Mouse (Mus musculus) limb, embryonic 10.5 days (tissue): ENCODE measurements at regions not wholly inside any gene's neighbourhood (a gene's known extent, or its start where the extent isn't known, plus 50 kb on each side); places are given as distances from the start of the nearest gene placed in this dataset.

Experiments
- DNase-seq: peaks from one replicate; pipeline ENCODE4 v3.0.0-alpha.2; 2017; ENCODE audit warnings: low spot score
- H3K27ac ChIP-seq: fragments of 300-500 bp; sonication (generic); 2 replicates; pipeline ENCODE4 v1.5.1; 2016; ENCODE audit warnings: mild to moderate bottlenecking
- H3K27me3 ChIP-seq: fragments of 300-500 bp; sonication (generic); 2 replicates; pipeline ENCODE4 v1.6.1; 2016; ENCODE audit warnings: low read depth, mild to moderate bottlenecking; ENCODE audit not compliant: poor library complexity, severe bottlenecking
- H3K36me3 ChIP-seq: fragments of 300-500 bp; sonication (generic); 2 replicates; pipeline ENCODE4 v1.6.1; 2016; ENCODE audit warnings: mild to moderate bottlenecking, moderate library complexity
- H3K4me1 ChIP-seq: fragments of 300-500 bp; sonication (generic); 2 replicates; pipeline ENCODE4 v1.6.1; 2016
- H3K4me3 ChIP-seq: fragments of 300-500 bp; sonication (generic); 2 replicates; pipeline ENCODE4 v1.5.1; 2016; ENCODE audit warnings: mild to moderate bottlenecking, moderate library complexity
- H3K9me3 ChIP-seq: fragments of 300-500 bp; sonication (generic); replicated peaks from 2 replicates; pipeline ENCODE4 v1.6.1; 2016; ENCODE audit warnings: mild to moderate bottlenecking
- WGBS: fragments of 180-500 bp; shearing (Covaris S2); methylation state at CpG from one replicate; pipeline ENCODE4 v1.1.7; 2016; 5-methylcytosine and 5-hydroxymethylcytosine counted together

DNA sequence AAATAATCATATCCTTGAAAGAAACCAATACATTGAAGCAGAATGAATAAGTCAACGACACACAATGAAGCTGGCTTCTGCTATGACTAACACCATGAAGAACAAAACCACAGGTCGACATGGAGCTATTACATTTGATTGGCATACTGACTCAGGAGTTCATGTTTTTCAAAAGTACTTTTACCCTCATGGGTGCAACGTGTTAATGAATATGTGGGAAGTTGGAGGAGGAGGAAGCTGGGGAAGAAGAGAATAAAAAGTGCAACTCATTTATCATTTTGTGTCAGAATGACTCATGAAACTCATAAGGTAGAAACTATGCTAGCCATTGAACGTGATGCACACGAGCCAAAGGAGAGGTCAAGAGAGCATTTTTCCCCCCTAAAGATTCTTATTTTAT is 91.3 kb downstream of the Spry2 start:
- WGBS = 83% methylated on average over 5 of the region's 5 CpGs
- no peaks in the 10 kb centered on the region for H3K9me3 ChIP-seq
- no peaks in the 10 kb centered on the region for H3K36me3 ChIP-seq
- H3K4me1 ChIP-seq = peaks cover 19% of the 10 kb centered on the region
- DNase-seq = no peak
- H3K4me3 ChIP-seq = no peak overlapping the region
- no peaks in the 10 kb centered on the region for H3K27me3 ChIP-seq
- H3K27ac ChIP-seq = no peak overlapping the region

DNA sequence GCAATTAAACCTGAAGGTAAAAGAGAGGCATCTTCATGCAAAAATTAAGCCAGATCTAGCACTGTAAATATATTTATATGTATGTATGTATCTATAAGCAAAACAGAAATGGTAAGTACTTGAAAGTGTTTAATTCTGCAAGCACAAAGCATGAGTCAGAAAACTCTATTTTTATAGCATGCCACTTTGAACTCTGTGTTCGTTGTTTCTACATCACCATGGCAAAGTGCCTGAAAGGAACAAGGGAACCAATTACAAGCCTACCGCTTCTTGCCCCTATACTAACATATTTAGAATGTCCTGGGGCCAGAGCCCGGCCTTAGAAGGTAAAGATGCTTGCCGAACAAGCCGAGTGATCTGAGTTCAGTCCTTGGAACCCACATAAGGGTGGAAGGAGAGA is 91.9 kb downstream of the Spry2 start:
- DNase-seq = no peak
- no peaks in the 10 kb centered on the region for H3K36me3 ChIP-seq
- WGBS = 89% methylated on average over 5 of the region's 5 CpGs
- H3K4me3 ChIP-seq = no peak overlapping the region
- peaks cover 25% of the 10 kb centered on the region for H3K4me1 ChIP-seq
- H3K9me3 ChIP-seq = no peaks in the 10 kb centered on the region
- no peaks in the 10 kb centered on the region for H3K27me3 ChIP-seq
- H3K27ac ChIP-seq = no peak overlapping the region

DNA sequence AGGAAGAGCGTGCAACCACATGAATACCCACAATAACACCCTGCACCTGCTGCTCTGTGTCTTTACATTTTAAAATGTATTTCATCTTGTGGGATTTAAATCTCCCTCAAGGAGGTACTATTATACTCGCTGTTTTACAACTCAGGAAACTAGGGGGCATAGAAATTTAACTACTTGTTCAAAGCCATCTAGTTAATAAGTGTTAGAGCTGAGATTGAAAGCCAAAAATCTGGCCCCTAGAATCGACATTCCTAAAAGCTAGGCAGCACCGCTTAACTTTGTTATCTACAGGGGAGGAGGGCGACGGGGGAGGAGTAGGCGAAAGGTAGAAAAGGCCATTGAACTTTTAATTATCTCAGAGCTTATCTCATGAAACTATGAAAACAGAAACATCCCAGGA is 93.3 kb downstream of the Spry2 start:
- no peak overlapping the region; the same call in 1 of the 2 replicates for H3K27ac ChIP-seq
- H3K36me3 ChIP-seq = no peaks in the 10 kb centered on the region
- no peak overlapping the region for H3K4me3 ChIP-seq
- no peaks in the 10 kb centered on the region for H3K9me3 ChIP-seq
- WGBS = 47% methylated on average over 7 of the region's 7 CpGs
- no peaks in the 10 kb centered on the region for H3K27me3 ChIP-seq
- H3K4me1 ChIP-seq = peaks cover 36% of the 10 kb centered on the region
- DNase-seq = no peak

DNA sequence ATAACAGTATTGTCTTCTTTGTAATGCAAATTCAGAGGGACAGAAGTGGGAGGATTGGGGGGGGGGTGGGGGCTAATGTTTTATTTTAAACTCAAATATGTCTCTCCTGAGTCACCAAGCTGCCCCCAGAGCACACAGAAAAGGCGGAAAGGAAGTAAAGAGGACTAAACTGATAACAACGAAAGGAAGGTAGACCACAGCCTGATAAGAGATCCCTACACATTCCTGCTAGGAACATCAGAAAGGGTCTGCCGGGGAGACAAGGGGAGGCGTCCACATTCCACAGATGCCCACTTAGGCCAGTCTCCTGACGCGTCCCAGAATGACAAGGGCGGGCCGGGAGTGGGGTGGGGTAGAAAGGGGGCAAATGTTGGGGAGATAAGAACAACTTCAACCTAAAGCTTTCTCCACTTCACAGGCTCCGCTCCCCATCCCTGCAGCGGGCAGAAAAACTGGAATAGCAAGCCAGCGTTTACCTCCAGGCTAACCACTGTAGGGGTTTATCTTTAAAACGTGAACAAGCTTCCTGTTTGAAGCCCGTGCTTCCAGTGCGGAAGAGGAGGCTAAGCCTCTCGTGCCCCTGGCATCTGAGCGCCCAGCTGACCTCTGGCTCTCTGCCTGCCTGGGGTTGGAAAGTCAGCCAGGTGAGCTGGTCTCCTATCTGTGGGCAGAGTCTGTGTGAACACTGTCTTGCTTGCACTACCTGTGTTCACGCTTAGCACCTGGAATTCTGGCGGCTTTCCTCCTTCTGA is 93.9 kb downstream of the Spry2 start:
- no peaks in the 10 kb centered on the region for H3K36me3 ChIP-seq
- peak; percentile 38 for DNase-seq
- H3K4me1 ChIP-seq = peaks cover 41% of the 10 kb centered on the region
- 17% methylated on average over 18 of the region's 18 CpGs for WGBS
- H3K4me3 ChIP-seq = peak overlapping the region; percentile 21; the same call in 1 of the 2 replicates
- no peaks in the 10 kb centered on the region for H3K27me3 ChIP-seq
- no peaks in the 10 kb centered on the region for H3K9me3 ChIP-seq
- peak overlapping the region; percentile 62; the same call in 1 of the 2 replicates for H3K27ac ChIP-seq

DNA sequence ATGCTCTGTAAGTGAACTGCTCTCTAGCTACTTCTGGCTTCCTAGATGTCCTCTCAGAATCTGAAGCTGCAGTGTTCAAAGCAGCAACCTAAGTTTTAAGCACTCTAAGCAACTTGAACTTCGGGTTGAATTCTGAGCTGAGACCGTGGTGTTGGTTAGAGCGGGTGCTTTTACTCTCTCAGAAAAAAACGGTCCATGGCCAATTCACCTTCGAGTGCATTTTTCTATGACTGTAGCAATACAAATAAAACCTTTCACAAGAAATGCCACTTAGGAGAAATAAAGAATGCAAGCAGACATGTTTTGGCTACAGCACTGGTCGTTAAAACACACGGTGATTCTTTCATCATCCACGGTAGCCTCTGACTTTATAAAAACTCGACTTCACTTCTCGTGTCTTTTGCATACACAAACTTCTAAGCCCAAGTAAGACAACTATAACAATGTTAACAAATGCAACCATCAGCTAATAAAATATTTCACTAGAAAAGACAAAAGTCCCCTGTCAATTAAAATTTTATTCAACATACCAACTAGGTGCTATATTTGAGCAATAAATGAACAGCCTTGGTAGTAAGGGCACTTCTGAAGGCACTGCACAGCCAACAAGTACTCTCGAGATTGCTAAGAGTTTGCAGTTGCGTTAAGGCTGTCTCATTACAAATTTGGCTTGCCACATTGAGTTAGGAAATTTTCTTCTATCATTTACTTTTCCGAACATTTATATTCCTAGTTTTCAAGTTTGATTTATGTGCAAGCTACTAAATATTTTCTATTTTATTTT is 96.3 kb downstream of the Spry2 start:
- Histone ChIP-seq H3K27ac (peak overlapping the region; percentile 69), H3K27me3 (no peaks in the 10 kb centered on the region), H3K9me3 (no peaks in the 10 kb centered on the region), H3K36me3 (no peaks in the 10 kb centered on the region), H3K4me3 (no peak overlapping the region), H3K4me1 (peaks cover 41% of the 10 kb centered on the region)
- 75% methylated on average over 13 of the region's 13 CpGs for WGBS
- DNase-seq = no peak

DNA sequence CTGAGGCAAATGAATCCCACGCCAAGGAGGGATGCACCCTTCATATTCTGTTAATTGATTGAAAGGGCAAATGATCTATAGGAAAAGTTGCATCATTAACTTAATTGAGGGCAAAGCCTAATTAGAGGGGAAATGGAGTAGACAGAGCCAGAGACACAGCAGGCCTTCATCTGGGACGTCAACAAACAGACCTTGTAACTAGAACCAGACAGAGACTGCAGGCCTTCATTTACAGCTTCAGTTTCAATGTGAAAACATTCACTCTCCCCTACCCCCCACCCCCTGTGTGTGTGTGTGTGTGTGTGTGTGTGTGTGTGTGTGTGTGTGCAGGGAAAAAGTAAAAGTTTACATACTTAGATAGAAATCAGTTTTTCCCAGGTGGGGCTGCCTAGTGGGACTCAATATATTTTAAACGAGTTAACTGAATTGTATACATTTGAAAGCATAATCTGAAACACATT is 97.2 kb downstream of the Spry2 start:
- Histone ChIP-seq H3K9me3 (no peaks in the 10 kb centered on the region), H3K4me1 (peaks cover 41% of the 10 kb centered on the region), H3K27ac (peak overlapping the region; percentile 69; the same call in 1 of the 2 replicates), H3K27me3 (no peaks in the 10 kb centered on the region), H3K36me3 (no peaks in the 10 kb centered on the region), H3K4me3 (no peak overlapping the region)
- 11% methylated on average over 3 of the region's 3 CpGs for WGBS
- DNase-seq = peak; percentile 61

DNA sequence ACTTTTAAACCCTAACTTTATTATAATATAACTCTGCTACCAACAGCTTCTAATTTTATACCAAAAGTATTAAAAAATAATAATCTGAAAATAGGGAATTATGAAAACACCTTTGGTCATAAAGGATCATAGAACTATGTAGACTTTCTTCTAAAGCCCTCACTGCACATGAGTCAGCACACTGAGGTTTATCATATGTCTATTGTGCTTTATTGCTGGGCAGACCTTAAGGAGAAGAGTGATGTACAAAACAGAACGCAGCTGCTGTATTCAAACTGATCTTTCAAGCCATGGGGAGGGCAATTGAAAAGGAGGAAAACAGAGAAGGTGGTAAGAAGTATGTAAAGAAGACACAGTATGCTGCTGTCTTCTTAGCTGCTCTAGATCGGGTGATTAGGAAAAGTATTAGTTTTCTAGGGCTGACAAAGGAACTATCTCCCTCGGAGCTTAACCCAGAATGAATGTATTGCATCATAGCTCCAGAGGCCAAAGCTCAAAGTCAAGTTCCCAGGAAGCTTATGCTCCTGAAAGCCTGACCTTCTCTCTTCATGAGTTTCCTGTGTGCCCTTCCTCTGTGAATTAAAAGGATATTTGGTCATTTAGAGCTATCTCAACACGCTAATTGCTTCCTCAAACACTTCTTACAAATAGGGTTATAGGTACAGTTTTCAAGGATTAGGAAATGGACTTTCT is 103.5 kb downstream of the Spry2 start:
- Histone ChIP-seq H3K27ac (no peak overlapping the region), H3K27me3 (no peaks in the 10 kb centered on the region), H3K9me3 (no peaks in the 10 kb centered on the region), H3K4me1 (peaks cover 4% of the 10 kb centered on the region), H3K36me3 (no peaks in the 10 kb centered on the region), H3K4me3 (no peak overlapping the region)
- WGBS = 85% methylated on average over 4 of the region's 4 CpGs
- no peak for DNase-seq

DNA sequence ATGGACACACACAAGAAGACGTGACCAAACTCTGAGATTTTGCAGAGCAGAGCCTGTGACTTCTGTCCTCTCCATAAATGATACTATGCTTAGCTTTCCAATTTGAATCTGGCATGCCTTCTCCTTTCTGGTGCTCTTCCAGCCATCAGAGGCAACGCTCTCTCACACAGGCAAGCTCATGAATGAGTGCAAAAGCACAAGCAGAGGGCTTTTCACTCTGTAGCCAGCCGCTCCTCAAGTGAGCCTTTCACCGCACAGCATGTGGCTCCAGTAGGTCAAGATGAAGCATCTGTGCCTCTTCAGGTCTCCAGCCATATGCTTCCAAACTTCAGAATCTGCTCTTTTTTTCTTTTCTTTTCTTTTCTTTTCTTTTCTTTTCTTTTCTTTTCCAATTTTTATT is 106.2 kb downstream of the Spry2 start:
- DNase-seq = no peak
- Histone ChIP-seq H3K36me3 (no peaks in the 10 kb centered on the region), H3K4me3 (no peak overlapping the region), H3K27me3 (no peaks in the 10 kb centered on the region), H3K9me3 (no peaks in the 10 kb centered on the region), H3K4me1 (no peaks in the 10 kb centered on the region), H3K27ac (no peak overlapping the region)
- 95% methylated on average over 4 of the region's 4 CpGs for whole genome bisulfite sequencing

DNA sequence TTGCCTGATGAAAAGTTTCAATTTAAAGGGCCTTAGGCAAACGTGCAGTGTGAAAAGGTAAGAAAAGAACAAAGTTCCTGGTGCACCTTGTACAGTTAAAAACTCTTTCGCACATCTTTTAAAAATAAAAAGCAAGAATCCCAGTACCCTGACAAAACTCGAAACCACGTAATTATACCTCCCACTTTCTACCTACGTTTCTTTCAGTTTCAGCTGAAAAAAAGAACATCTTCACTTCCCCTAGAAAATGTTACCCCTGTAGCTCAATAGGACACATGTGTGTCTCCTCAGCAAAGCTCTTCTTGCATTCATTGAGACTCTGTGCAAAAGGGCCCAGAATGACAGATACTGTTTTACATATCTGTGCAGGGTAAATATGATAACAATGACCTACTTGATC is 113.2 kb downstream of the Spry2 start:
- WGBS = 86% methylated on average over 5 of the region's 5 CpGs
- no peak for DNase-seq
- H3K27ac ChIP-seq = no peak overlapping the region
- no peak overlapping the region for H3K4me3 ChIP-seq
- no peaks in the 10 kb centered on the region for H3K9me3 ChIP-seq
- no peaks in the 10 kb centered on the region for H3K4me1 ChIP-seq
- H3K27me3 ChIP-seq = no peaks in the 10 kb centered on the region
- H3K36me3 ChIP-seq = no peaks in the 10 kb centered on the region

DNA sequence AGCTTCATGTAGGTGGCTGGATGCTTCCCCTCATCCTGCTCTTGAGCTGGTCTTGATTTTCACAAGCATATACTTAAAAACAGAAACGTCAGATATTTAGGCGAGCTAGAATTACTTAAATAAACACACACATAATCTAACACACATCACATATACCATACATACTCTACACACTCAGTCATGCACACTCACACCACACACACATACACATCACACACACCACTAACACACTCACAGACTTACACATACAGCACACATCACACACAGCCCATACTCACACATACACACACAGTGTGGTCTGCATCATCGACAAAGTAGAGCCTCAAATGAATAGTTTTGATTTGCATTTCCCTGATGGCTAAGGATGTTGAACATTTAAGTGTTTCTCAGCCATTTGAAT is 116.9 kb downstream of the Spry2 start:
- Histone ChIP-seq H3K4me1 (no peaks in the 10 kb centered on the region), H3K9me3 (no peaks in the 10 kb centered on the region), H3K27me3 (no peaks in the 10 kb centered on the region), H3K36me3 (no peaks in the 10 kb centered on the region), H3K4me3 (no peak overlapping the region), H3K27ac (no peak overlapping the region)
- DNase-seq = no peak
- WGBS = 90% methylated on average over 3 of the region's 3 CpGs

DNA sequence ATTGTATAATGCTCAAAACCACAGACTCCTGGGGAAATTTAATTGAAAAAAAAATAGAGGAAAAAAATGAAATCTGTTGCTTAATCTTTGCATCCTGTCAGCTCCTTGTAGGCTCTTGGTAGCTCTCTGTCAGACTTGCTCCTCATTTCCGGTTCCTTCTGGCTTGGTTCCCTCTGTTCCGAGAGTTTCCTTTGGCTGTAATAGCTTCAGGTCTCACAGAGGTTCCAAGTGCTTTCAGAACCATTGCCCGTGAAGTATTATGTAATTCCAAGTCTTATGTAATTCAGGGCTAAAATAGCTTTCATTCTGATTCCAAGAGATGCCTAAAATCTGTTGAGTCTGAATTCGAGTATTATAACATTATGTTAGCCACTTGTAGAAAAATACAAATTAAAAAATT is 117.3 kb downstream of the Spry2 start:
- no peaks in the 10 kb centered on the region for H3K27me3 ChIP-seq
- no peak overlapping the region for H3K27ac ChIP-seq
- H3K4me1 ChIP-seq = no peaks in the 10 kb centered on the region
- no peak for DNase-seq
- H3K4me3 ChIP-seq = no peak overlapping the region
- no peaks in the 10 kb centered on the region for H3K9me3 ChIP-seq
- H3K36me3 ChIP-seq = no peaks in the 10 kb centered on the region
- WGBS = 80% methylated on average over 4 of the region's 4 CpGs

DNA sequence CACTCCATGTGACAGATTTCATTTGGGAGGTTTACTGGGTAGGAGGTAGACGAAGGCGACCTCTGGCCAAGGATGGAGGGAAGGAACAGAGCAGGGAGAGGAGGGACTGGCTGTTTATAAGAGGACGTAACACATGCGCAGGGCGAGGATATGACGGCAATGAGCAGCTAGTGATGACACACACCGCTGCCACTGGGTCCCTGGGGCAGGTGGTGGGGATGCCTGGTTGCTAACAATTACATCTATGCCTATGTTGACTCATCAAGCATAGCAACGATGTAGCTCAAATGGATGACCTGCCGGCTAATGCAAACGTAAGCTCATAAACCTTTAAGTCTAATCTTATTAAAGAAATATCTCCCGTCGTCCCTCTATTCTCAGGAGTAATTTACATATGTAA is 122.9 kb downstream of the Spry2 start:
- WGBS = 93% methylated on average over 12 of the region's 12 CpGs

DNA sequence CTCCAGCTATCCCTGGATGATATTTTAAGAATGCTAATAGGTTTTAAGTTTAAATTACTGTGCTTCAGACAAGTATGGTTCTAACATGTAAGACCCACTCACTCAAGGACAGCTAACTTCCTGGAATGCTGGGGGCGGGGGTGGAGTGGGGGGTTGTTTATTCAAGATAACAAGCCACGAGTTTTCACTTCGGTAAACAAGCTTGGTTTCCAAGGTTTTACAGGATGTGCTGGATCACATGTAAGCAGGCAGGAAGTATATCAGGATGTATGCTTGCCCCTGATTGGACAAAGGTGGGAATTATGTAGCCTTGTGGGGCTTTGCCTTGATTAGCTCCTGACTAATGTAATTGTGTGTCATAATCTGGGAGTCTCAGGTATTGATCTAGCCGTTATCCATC is 129.5 kb downstream of the Spry2 start:
- Histone ChIP-seq H3K36me3 (no peaks in the 10 kb centered on the region), H3K4me1 (no peaks in the 10 kb centered on the region), H3K9me3 (no peaks in the 10 kb centered on the region), H3K27ac (no peak overlapping the region), H3K27me3 (no peaks in the 10 kb centered on the region), H3K4me3 (no peak overlapping the region)
- no peak for DNase-seq
- WGBS = 70% methylated on average over 4 of the region's 4 CpGs

More for the DNA sequence above, 122.9 kb downstream of the Spry2 start:
- DNase-seq = no peak
- H3K9me3 ChIP-seq = no peaks in the 10 kb centered on the region
- H3K27ac ChIP-seq = no peak overlapping the region
- no peaks in the 10 kb centered on the region for H3K4me1 ChIP-seq
- H3K36me3 ChIP-seq = no peaks in the 10 kb centered on the region
- no peak overlapping the region for H3K4me3 ChIP-seq
- H3K27me3 ChIP-seq = no peaks in the 10 kb centered on the region
